Comparison of ENCODE assay signal across 8 mouse cellular contexts in the genomic region with DNA sequence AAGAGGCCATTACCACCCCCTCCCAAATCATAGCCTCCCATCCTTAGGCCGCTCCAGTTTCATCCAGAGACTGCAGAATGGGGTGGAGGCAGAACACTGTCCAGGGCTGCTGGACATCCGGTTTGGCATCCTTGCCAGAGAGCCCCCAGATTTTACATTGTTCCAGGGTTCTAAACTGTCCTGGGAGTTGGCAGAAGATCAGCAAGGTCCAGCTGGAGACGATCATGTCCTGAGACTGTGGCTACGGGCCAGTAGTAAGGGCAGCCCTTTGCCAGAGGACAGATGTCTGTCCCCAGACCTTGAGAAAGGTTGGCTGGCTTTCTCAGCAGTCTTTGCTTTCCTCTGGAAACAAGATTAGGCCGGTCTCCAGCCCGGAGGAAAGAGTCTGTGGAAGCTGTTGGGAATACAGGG. TPM values are rescaled to one million over a fixed set of nuclear protein-coding genes. Genes with fewer than 3 reads are reported as not detected.
DNase-seq lines count a peak whose midpoint lies in the region; ATAC-seq and TF ChIP-seq lines count a peak whose summit lies in the region.

No protein-coding gene starts in this region.

- intact Hi-C loops in left cerebral cortex, postnatal 25 days (cut with DNase I) = no loop called here

- DNase-seq in forebrain, embryonic 10.5 days (ENCODE audit: extremely low spot score, low spot score) = no peak
- DNase-seq in forebrain, postnatal 0 days = no peak
- DNase-seq in gastrocnemius, adult 8-10 months (ENCODE audit: low spot score in 2 of 2) = peak; percentile 76 to 85
- DNase-seq in lung, adult 2 months = peak; percentile 63
- DNase-seq in urinary bladder, postnatal 4 days (ENCODE audit: low spot score in 2 of 2) = peak; percentile 71 to 80
- no peak for DNase-seq in left cerebral cortex, postnatal 25 days (ENCODE audit: low spot score in 2 of 2)
- DNase-seq in layer of hippocampus, adult 18-20 months (ENCODE audit: low spot score in 2 of 2) = no peak

- H3K27ac ChIP-seq in forebrain, embryonic 10.5 days = 0 out of 2 replicates have a peak overlapping the region, but pooled peaks have one; percentile 4
- H3K27ac ChIP-seq in forebrain, postnatal 0 days (ENCODE audit: low read depth, low read length) = no peak overlapping the region
- no peak overlapping the region for H3K27ac ChIP-seq in hindbrain, embryonic 16.5 days (ENCODE audit: low read depth, low read length)

- H3K27me3 ChIP-seq in forebrain, embryonic 10.5 days (ENCODE audit: poor library complexity, severe bottlenecking) = no peaks in the 10 kb centered on the region
- no peaks in the 10 kb centered on the region for H3K27me3 ChIP-seq in forebrain, postnatal 0 days (ENCODE audit: insufficient read depth, low read length)
- no peaks in the 10 kb centered on the region for H3K27me3 ChIP-seq in hindbrain, embryonic 16.5 days (replicated peaks; ENCODE audit: control insufficient read depth, insufficient read depth, low read length)

- TF ChIP-seq POLR2A in lung, adult 2 months (IDR thresholded peaks at IDR 0.05; ENCODE audit: borderline replicate concordance, extremely low read depth, low read depth, low read length) = no peak

- H3K9me3 ChIP-seq in forebrain, embryonic 10.5 days = no peaks in the 10 kb centered on the region
- no peaks in the 10 kb centered on the region for H3K9me3 ChIP-seq in forebrain, postnatal 0 days (ENCODE audit: low read length)
- no peaks in the 10 kb centered on the region for H3K9me3 ChIP-seq in hindbrain, embryonic 16.5 days (ENCODE audit: control insufficient read depth, low read length)

- no peak overlapping the region for H3K4me2 ChIP-seq in forebrain, postnatal 0 days (ENCODE audit: low read depth)
- no peak overlapping the region; the same call in 1 of the 2 replicates for H3K4me2 ChIP-seq in hindbrain, embryonic 16.5 days (ENCODE audit: low read length)

- WGBS in forebrain, embryonic 10.5 days = 90% methylated on average over 6 of the region's 6 CpGs
- WGBS in forebrain, postnatal 0 days = 64% methylated on average over 6 of the region's 6 CpGs
- WGBS in hindbrain, embryonic 16.5 days = 54% methylated on average over 6 of the region's 6 CpGs
- WGBS in lung, adult 2 months = 33% methylated on average over 6 of the region's 6 CpGs

- no peak for TF ChIP-seq CTCF in forebrain, postnatal 0 days (IDR thresholded peaks at IDR 0.05; ENCODE audit: low read depth)
- no peak for TF ChIP-seq CTCF in lung, adult 2 months (IDR thresholded peaks at IDR 0.05; ENCODE audit: insufficient read depth, low read length)

- ATAC-seq in forebrain, postnatal 0 days = no peak
- peak; percentile 64 for ATAC-seq in hindbrain, embryonic 16.5 days

- H3K9ac ChIP-seq in forebrain, postnatal 0 days = no peak overlapping the region
- no peak overlapping the region for H3K9ac ChIP-seq in hindbrain, embryonic 16.5 days (ENCODE audit: low read depth, low read length)

- H3K36me3 ChIP-seq in forebrain, embryonic 10.5 days (replicated peaks) = no peaks in the 10 kb centered on the region
- H3K36me3 ChIP-seq in forebrain, postnatal 0 days (ENCODE audit: insufficient read depth) = no peaks in the 10 kb centered on the region
- no peaks in the 10 kb centered on the region for H3K36me3 ChIP-seq in hindbrain, embryonic 16.5 days (ENCODE audit: control insufficient read depth, insufficient read depth, low read length)

- no peak overlapping the region for H3K4me3 ChIP-seq in forebrain, embryonic 10.5 days
- no peak overlapping the region for H3K4me3 ChIP-seq in forebrain, postnatal 0 days (ENCODE audit: low read depth, low read length)
- no peak overlapping the region for H3K4me3 ChIP-seq in hindbrain, embryonic 16.5 days (ENCODE audit: low read length)
- peak overlapping the region; percentile 53 for H3K4me3 ChIP-seq in lung, adult 2 months (replicated peaks; ENCODE audit: extremely low read depth, low read depth, low read length)

- peaks cover 49% of the 10 kb centered on the region for H3K4me1 ChIP-seq in forebrain, embryonic 10.5 days
- H3K4me1 ChIP-seq in forebrain, postnatal 0 days (ENCODE audit: insufficient read depth) = peaks cover 11% of the 10 kb centered on the region; the same call in 1 of the 2 replicates
- peaks cover 17% of the 10 kb centered on the region for H3K4me1 ChIP-seq in hindbrain, embryonic 16.5 days (ENCODE audit: control insufficient read depth, insufficient read depth, low read depth, low read length)
- H3K4me1 ChIP-seq in lung, adult 2 months (ENCODE audit: control insufficient read depth, insufficient read depth, low read length) = peaks cover 30% of the 10 kb centered on the region

RNA-seq across cellular contexts. Expression of gene Emp1, which starts 2.6 kb away (rescaled TPM):
- 3.4 and 5.1 TPM in 2 replicates for polyA plus RNA-seq in forebrain, embryonic 10.5 days (2016; fragmentation: Nextera tagmentation; extraction: Ambion mirVana)
- 11.4 and 37.0 TPM in 2 replicates for total RNA-seq in forebrain, postnatal 0 days (2014; rRNA removed)
- polyA plus RNA-seq in forebrain, postnatal 0 days (2015; fragmentation: Nextera tagmentation; extraction: Ambion mirVana) = 3.8 and 4.3 TPM in 2 replicates
- total RNA-seq in gastrocnemius, adult 8-10 months (2022) = 10 to 100 TPM; 12.3 to 26.2 (median 18.0) TPM
- polyA plus RNA-seq in hindbrain, embryonic 16.5 days (2015; fragmentation: Nextera tagmentation; extraction: Ambion mirVana) = 9.9 and 13.0 TPM in 2 replicates
- polyA plus RNA-seq in lung, adult 2 months (2012; rRNA removed) = 105 and 215 TPM in 2 replicates
- 1 to 10 TPM; 2.4 to 3.9 TPM for total RNA-seq in left cerebral cortex, postnatal 25 days (2021)
- total RNA-seq in layer of hippocampus, adult 18-20 months (2021) = 1 to 10 TPM; 2.8 to 3.0 TPM

RNA-seq across cellular contexts. Expression of gene Pbp2, which starts 54.7 kb away (rescaled TPM):
- polyA plus RNA-seq in forebrain, embryonic 10.5 days (2016; fragmentation: Nextera tagmentation; extraction: Ambion mirVana) = not detected in 2 replicates
- not detected in 2 replicates for total RNA-seq in forebrain, postnatal 0 days (2014; rRNA removed)
- polyA plus RNA-seq in forebrain, postnatal 0 days (2015; fragmentation: Nextera tagmentation; extraction: Ambion mirVana) = not detected in 2 replicates
- total RNA-seq in gastrocnemius, adult 8-10 months (2022) = not detected
- not detected in 2 replicates for polyA plus RNA-seq in hindbrain, embryonic 16.5 days (2015; fragmentation: Nextera tagmentation; extraction: Ambion mirVana)
- 0.15 TPM in 1 of 2 replicates, not detected in the other for polyA plus RNA-seq in lung, adult 2 months (2012; rRNA removed)
- total RNA-seq in left cerebral cortex, postnatal 25 days (2021) = under 1 TPM; 0.25 to 0.28 TPM
- total RNA-seq in layer of hippocampus, adult 18-20 months (2021) = not detected

Comparison
In these comparisons a context has a peak if more than half of its experiments do, and no peak if none do; other contexts are left out.
1. DNase-seq: peak in gastrocnemius, adult 8-10 months (2 of 2), lung, adult 2 months (single experiment) and urinary bladder, postnatal 4 days (2 of 2); none in forebrain, embryonic 10.5 days (single experiment), forebrain, postnatal 0 days (single experiment), left cerebral cortex, postnatal 25 days (0 of 2) and layer of hippocampus, adult 18-20 months (0 of 2).